Mouse (Mus musculus) embryonic fibroblast, embryonic 13.5 days (primary cell): ENCODE data around the gene Fam20b.

Experiments
- CTCF ChIP-seq: IDR thresholded peaks from 2 replicates; pipeline ENCODE4 v1.5.1; 2011; ENCODE audit warnings: mild to moderate bottlenecking, control low read depth, low read length, moderate library complexity, borderline replicate concordance; ENCODE audit not compliant: insufficient read depth
- POLR2A ChIP-seq: IDR thresholded peaks from 2 replicates; pipeline ENCODE4 v1.6.1; 2011; ENCODE audit warnings: low read depth, mild to moderate bottlenecking, control low read depth, low read length, moderate library complexity

DNA sequence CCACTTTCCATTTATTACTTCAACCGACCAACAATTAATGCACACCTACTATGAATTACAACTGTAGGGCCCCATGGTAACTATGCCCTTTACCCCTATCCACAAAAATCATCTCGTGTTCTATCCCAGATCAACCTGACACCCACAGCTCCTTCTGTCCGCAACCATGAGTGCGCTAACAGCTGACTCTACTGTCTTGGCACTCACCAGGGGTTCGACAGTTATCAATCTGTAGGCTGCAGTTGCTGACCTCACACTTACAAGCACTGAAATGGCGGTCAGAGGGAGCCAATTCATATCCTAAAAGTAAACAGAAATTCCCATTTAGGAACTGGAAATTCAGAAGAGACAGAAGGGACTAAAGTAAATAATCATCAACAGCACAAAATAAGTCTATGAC lies 2.2 kb downstream of the Fam20b start:
- TF ChIP-seq CTCF: no peak
- TF ChIP-seq POLR2A: no peak
